Mouse (Mus musculus) lung, adult 2 months (tissue): ENCODE data around the gene Acox3. TPM values are rescaled to one million over a fixed set of nuclear protein-coding genes. Genes with fewer than 3 reads are reported as not detected.

Experiments
- DNase-seq: peaks from one replicate; pipeline ENCODE4 v3.0.0; 2022
- H3K4me1 ChIP-seq: fragments of 200-500 bp; 2 replicates; pipeline ENCODE4 v1.6.1; 2011; ENCODE audit warnings: low read length; ENCODE audit not compliant: control insufficient read depth, insufficient read depth
- H3K4me3 ChIP-seq: fragments of 200-500 bp; replicated peaks from 2 replicates; pipeline ENCODE3; 2011; ENCODE audit warnings: low read depth, mild to moderate bottlenecking, control low read depth, low read length; ENCODE audit errors: extremely low read depth
- CTCF ChIP-seq: fragments of 200-500 bp; IDR thresholded peaks from 2 replicates; pipeline ENCODE4 v1.5.1; 2011; ENCODE audit warnings: mild to moderate bottlenecking, low read length, control low read depth; ENCODE audit not compliant: insufficient read depth
- POLR2A ChIP-seq: fragments of 200-500 bp; IDR thresholded peaks from 2 replicates; pipeline ENCODE4 v1.6.1; 2011; ENCODE audit warnings: low read depth, mild to moderate bottlenecking, control low read depth, low read length, borderline replicate concordance; ENCODE audit errors: extremely low read depth
- WGBS: fragments of 180-500 bp; shearing (Covaris S2); methylation state at CpG from one replicate; pipeline ENCODE4 v1.1.7; 2018; 5-methylcytosine and 5-hydroxymethylcytosine counted together
- polyA plus RNA-seq: library from polyadenylated mRNA; depleted of rRNA; stranded (reverse); fragments of >200 nt; gene quantifications from 2 replicates; pipeline ENCODE4 v1.2.3, GENCODE M21; 2012; rRNA removed

Gene Acox3
- polyA plus RNA-seq: 42.8 and 53.8 TPM in 2 replicates

DNA sequence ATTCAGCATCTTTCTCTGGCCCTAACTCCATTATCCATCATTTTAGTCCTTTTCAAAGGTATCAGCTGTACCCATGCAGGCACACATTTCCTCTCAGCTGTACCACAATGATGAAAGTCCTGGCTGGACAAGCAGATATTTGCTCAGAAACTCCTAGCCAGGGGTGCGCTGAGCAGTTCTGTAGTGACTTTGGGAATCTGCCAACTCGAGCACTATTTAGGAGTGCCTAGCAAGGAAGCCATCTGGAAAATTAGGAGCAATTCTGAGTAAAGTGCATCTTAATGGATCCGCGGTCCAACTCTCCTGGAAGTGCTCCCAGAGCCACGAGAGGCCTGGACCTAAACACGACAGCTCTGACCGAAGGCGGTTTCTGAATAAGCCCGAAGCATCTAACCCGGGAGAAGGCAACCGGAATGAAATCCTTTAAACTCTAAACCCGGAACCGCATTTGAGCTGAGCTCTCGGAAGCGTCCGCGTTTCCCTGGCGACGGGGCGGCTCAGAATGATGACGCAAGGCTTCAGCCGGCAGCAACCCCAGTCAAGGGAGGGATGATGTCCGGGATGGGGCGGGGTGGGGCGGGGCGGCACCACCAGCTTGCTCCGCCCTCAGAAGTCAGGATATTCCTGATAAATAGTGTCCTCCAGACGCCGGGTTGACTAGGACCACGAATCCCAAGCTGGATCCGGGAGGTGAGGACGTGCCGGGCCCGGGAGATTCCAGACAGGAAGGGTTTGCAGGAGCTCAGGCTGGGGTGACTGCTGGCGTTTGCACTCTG, at the start of gene Acox3:
Acox3 (plus strand) TSS at position 596 of the 776 bp plus-strand sequence.
- DNase-seq: peak; percentile 94
- WGBS: 1% methylated on average over 35 of the region's 35 CpGs

DNA sequence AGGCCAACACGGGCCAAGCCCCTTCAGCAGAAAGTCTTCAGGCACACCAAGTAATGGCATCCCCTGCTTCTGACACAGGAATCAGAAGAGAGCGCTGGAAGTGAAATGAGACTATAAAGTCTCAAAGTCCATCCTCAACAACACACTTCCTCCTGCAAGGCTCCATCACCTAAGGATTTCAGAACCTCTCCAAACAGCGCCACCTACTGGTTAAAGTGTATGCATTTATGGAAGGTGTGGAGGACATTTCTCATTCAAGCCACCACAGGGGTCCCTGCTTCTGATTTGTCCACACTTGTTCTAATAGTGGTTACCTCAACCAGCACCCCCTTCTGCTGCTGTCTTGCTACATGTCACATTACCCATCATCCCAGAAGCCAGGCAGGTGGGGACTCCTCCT, 46.6 kb upstream of the Acox3 start:
- no peak for TF ChIP-seq POLR2A
- no peak for TF ChIP-seq CTCF
- 69% methylated on average over 3 of the region's 3 CpGs for WGBS
- no peak overlapping the region for H3K4me3 ChIP-seq
- H3K4me1 ChIP-seq: no peaks in the 10 kb centered on the region
- no peak for DNase-seq

More for the DNA sequence above, at the start of gene Acox3:
- TF ChIP-seq POLR2A: peak; percentile 76; the same call in 1 of the 2 replicates
- no peak for TF ChIP-seq CTCF
- H3K4me3 ChIP-seq: peak within 1 kb of the TSS; percentile 84
- H3K4me1 ChIP-seq: peaks cover 10% of the 10 kb centered on the region

DNA sequence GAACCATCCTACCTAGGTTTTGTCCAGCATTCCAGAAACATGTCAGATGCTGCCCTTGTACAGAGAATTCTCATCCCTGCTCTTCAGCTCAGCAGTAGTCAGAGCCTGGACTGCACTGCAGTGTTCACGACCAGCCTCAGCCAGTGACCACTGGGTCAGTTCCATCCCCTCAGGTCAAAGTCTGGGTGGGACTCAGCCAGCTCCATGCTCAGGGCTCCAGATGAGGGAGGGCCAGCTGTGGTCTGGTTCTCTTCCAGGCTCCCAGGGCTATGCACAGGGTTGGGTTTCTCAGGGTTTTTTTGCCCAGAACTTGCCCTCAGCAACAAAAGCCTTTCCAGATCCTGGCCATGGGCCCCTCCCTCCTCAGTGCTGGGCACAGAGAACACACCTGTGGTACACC, 45.4 kb upstream of the Acox3 start:
- Histone ChIP-seq H3K4me1 (no peaks in the 10 kb centered on the region), H3K4me3 (no peak overlapping the region)
- TF ChIP-seq CTCF (no peak), POLR2A (no peak)
- no peak for DNase-seq
- 50% methylated on average over 1 of the region's 1 CpGs for WGBS

DNA sequence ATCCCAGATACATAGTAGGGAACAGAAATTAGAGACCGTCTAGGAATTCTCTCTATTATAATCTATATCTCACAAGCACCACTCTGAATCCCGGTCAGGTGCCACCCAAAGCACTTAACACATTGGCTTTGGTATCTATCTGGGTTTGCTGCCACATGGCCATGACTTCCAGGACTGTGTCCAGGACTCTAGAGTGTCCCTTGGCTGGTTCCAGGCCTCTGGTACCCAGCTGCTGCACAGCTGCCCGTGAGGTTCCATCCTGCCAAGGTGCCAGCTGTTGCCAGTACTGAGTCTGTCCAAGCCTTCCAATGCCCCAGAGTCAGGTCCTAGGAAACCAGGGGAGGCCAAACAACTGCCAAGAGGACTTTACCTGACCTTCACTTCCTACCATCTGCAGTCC, 44.8 kb upstream of the Acox3 start:
- WGBS: 69% methylated on average over 3 of the region's 3 CpGs
- TF ChIP-seq CTCF (no peak), POLR2A (no peak)
- no peak for DNase-seq
- no peaks in the 10 kb centered on the region for H3K4me1 ChIP-seq
- no peak overlapping the region for H3K4me3 ChIP-seq

DNA sequence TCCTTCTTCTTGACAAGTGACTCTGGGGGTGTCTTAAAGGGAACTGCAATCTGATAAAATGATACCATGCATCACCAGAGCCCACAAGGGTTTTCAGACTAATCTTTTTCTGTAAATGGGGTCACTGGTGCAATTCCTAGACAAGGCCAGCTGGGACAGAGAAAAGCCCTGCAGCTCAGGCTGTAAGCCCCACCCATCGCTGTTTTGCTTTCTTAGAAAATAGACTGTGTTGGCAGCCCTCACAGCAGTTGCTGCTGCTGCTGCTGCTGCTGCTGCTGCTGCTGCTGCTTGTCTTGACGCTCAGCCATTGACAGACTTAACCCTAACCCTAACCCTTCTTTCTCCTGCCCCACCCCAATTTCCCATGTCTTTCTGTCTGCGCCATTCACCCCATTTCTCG, 43.3 kb upstream of the Acox3 start:
- no peaks in the 10 kb centered on the region for H3K4me1 ChIP-seq
- no peak for DNase-seq
- H3K4me3 ChIP-seq: no peak overlapping the region
- 61% methylated on average over 4 of the region's 4 CpGs for WGBS
- TF ChIP-seq CTCF (no peak), POLR2A (no peak)

DNA sequence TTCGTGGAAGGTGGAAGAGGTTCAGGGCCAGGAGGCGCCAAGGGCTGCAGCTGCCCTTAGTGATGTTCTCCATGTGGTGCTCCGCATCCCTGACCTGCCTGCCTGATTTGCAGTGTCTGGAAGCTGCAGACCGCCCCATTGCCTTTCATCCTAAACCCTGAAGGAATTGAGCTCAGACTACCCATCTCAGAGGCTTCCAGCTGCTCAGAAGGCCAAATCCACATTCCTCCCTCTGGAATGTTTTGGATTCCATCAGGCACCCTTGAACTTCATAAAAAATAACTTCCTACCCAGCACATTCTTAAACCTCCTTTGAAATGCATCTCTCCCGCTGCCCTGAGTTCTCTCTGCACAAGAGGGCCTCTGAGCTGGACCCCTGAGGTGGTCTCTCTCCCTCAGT, 42.3 kb upstream of the Acox3 start:
- DNase-seq: no peak
- no peak overlapping the region for H3K4me3 ChIP-seq
- TF ChIP-seq CTCF: no peak
- TF ChIP-seq POLR2A: no peak
- 47% methylated on average over 5 of the region's 5 CpGs for WGBS
- no peaks in the 10 kb centered on the region for H3K4me1 ChIP-seq

DNA sequence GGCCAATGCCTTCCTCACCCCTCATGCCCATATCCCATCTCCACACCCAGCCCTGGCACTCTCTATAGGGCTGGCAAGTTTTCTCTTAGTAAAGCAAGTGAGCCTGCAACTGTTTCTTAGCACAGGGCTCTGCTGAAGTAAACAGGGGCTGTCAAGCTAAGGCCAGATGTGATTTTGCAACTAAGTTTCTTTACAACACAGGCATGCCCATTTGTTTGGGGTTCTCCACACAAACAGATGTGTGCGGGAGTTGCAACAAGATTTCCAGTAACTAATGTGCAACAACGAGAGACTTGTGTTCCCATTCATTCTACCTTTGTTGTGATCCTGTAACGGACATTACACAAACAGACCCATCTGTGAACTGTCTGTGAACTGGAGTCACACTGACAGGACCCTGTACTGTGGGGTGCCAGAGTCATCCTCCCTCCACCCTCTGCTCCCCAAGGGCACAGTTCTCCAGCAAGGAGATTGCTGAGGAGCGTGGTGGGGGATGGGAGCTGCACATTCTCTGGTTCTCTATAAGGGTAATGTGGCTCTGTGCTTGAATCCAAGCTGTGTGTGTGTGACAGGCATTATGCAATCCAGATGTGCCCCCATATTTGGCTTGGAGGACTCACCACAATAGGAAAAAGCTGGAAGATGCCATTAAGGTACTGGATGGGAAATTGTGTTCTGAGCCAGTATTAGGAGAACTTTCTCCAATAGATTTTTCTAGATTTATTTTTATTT, 41.6 kb upstream of the Acox3 start:
- TF ChIP-seq CTCF (no peak), POLR2A (no peak)
- no peak for DNase-seq
- WGBS: 64% methylated on average over 4 of the region's 4 CpGs
- no peaks in the 10 kb centered on the region for H3K4me1 ChIP-seq
- H3K4me3 ChIP-seq: no peak overlapping the region

DNA sequence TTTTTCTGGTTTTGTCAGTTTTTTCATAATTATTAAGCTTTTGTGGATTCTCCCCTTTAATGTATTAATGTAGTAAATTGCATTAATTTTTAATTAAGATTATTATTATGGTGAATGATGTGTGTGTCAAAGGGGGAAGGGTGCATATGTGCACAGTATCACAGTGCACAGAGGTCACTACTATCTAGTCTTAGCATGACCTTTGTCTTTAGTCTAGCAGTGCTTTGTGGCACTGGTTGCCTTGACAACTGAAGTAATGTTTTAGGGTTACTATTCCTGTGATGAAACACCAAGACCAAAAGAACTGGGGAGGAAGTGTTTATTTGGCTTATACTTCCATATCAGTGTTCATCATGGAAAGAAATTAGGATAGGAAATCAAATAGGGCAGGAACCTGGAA, 36.7 kb upstream of the Acox3 start:
- no peak for DNase-seq
- Histone ChIP-seq H3K4me3 (no peak overlapping the region), H3K4me1 (no peaks in the 10 kb centered on the region)
- TF ChIP-seq CTCF: no peak
- TF ChIP-seq POLR2A: no peak

DNA sequence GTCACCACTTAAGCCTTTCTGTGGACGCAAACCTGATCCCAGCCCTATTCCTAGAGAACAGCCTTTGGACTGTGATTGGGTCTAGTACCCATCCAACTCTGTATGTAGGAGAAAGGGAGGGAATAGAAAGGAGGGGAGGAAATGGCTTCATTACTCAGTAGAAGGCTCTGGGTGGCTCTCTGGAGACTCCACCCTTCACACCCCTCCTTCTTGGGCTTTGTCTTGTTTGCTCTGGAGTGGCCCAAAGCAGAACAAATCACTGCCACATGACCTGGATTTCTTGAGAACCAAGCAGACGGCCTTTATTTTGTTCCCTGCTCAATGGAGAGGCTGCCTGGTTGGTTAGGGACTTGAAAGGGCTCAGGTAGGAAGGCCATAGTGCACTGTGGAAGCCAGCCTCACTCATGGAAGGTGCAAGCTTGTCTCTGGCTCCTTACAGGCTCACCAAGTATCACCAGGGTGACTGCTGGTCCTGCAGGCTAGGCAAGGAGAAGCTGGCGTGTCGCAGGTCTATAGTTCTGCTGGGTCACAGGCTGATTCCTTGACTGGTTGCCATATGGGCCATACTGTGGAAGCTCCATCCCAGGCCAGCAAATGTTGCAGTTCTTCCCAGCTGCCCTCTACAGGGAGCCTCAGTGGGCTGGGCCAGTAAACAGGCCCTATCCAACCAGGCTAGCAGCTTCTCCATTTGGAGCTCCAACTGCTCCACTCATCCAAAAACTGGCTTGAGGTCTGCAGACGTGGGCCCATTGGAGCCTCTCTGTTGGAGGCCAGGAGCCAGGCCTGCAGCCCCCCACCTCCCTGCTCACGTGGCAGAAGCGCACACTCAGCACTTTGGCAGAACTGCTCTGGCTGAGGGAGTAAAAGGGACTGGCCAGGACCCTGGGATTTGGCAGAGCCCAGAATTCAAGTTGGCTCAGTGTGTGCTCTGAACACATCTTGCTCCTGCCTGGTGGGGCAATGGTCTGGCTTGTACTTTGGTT, 30.7 kb upstream of the Acox3 start:
- no peak for DNase-seq
- no peak for TF ChIP-seq CTCF
- TF ChIP-seq POLR2A: no peak
- Histone ChIP-seq H3K4me3 (no peak overlapping the region), H3K4me1 (0 out of 2 replicates have a peak, but pooled peaks cover 4% of the 10 kb centered on the region)
- WGBS: 29% methylated on average over 7 of the region's 7 CpGs
